Mouse (Mus musculus) stomach, postnatal 0 days (tissue): ENCODE measurements at regions not wholly inside any gene's neighbourhood (a gene's known extent, or its start where the extent isn't known, plus 50 kb on each side); places are given as distances from the start of the nearest gene placed in this dataset.

Experiments
- CTCF ChIP-seq: IDR thresholded peaks from 2 replicates; pipeline ENCODE4 v1.5.1; 2016; ENCODE audit warnings: antibody characterized with exemption, low read depth, mild to moderate bottlenecking, moderate library complexity
- EP300 ChIP-seq: optimal IDR thresholded peaks from 2 replicates; pipeline ENCODE3; 2016; ENCODE audit warnings: antibody characterized with exemption

GRCm38 (mm10) chr1:143901127-143901920, 102.6 kb downstream of the Rgs2 start:
- no peak for TF ChIP-seq CTCF
- no peak for TF ChIP-seq EP300
